12 mouse cellular contexts compared by ENCODE assay signal in the genomic region with DNA sequence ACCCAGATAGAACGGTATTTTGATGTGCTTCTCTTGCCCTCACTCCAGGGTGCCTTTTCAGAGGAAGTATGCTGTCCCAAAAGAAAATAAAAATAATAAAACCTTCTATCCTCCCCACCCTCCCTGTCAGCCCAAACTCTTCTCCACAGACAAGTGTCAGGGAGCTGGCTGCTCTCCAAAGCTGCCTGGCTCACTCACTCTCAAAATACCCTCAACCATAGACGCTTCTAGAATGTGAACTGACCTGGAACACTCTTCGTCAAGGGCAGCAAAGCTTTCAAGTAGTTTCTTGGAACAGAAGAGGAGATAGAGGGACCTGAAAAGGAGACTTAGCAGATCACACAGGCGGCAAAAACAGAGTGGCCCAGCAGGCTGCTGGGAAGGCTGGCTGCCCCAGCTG.
DNase-seq lines count a peak whose midpoint lies in the region; ATAC-seq lines count a peak whose summit lies in the region.
"Had no signal": no experiment of that assay in that cellular context is flagged by ENCODE, and none has a peak within 500 bp of the region (broad histone marks: within the 10 kb centered on the region; RNA-seq: fewer than 3 reads in every experiment).

No protein-coding gene starts in this region.

- no peak overlapping the region for H3K4me3 ChIP-seq in heart, embryonic 13.5 days
- H3K4me3 ChIP-seq: hindbrain, embryonic 15.5 days; midbrain, embryonic 12.5 days; neural tube, embryonic 15.5 days had no signal

- peak; percentile 39 for DNase-seq in adrenal gland, postnatal 25 days
- DNase-seq in adrenal gland, postnatal 4 days (ENCODE audit: low spot score in 2 of 2): no peak
- DNase-seq in left cerebral cortex, postnatal 4 days: peak; percentile 49
- no peak for DNase-seq in left cerebral cortex, postnatal 25 days (ENCODE audit: low spot score in 2 of 2)
- peak; percentile 30 to 41 for DNase-seq in kidney, postnatal 4 days
- DNase-seq: cerebellum, adult 9-10 months had no signal

- no peak; the same call in 1 of the 2 replicates for ATAC-seq in heart, embryonic 13.5 days (ENCODE audit: extremely low read depth, insufficient number of reproducible peaks, low FRiP score, low TSS enrichment)
- no peak for ATAC-seq in erythroblast, adult 5-6 weeks (replicated peaks; ENCODE audit: low FRiP score, poor library complexity, severe bottlenecking)
- ATAC-seq in frontal cortex, adult (ENCODE audit: low TSS enrichment): no peak

- peaks cover 32% of the 10 kb centered on the region for H3K4me1 ChIP-seq in heart, embryonic 13.5 days

- no peaks in the 10 kb centered on the region for H3K36me3 ChIP-seq in heart, embryonic 13.5 days
- H3K36me3 ChIP-seq: hindbrain, embryonic 15.5 days; midbrain, embryonic 12.5 days; neural tube, embryonic 15.5 days had no signal

- H3K27ac ChIP-seq in heart, embryonic 13.5 days (replicated peaks): peak overlapping the region; percentile 81
- H3K27ac ChIP-seq: hindbrain, embryonic 15.5 days; midbrain, embryonic 12.5 days; neural tube, embryonic 15.5 days had no signal

- no peaks in the 10 kb centered on the region for H3K27me3 ChIP-seq in heart, embryonic 13.5 days (replicated peaks)
- H3K27me3 ChIP-seq: hindbrain, embryonic 15.5 days; midbrain, embryonic 12.5 days; neural tube, embryonic 15.5 days had no signal

- 0 out of 2 replicates have a peak overlapping the region, but pooled peaks have one; percentile 34 for H3K9ac ChIP-seq in heart, embryonic 13.5 days
- H3K9ac ChIP-seq: hindbrain, embryonic 15.5 days; midbrain, embryonic 12.5 days; neural tube, embryonic 15.5 days had no signal

- no peaks in the 10 kb centered on the region for H3K9me3 ChIP-seq in heart, embryonic 13.5 days
- H3K9me3 ChIP-seq: hindbrain, embryonic 15.5 days; midbrain, embryonic 12.5 days; neural tube, embryonic 15.5 days had no signal

- no peak overlapping the region for H3K4me2 ChIP-seq in heart, embryonic 13.5 days
- H3K4me2 ChIP-seq: hindbrain, embryonic 15.5 days; midbrain, embryonic 12.5 days; neural tube, embryonic 15.5 days had no signal

- intact Hi-C loops in left cerebral cortex, postnatal 4 days (cut with DNase I): no loop called here
- intact Hi-C loops in left cerebral cortex, postnatal 25 days (cut with DNase I): no loop called here

- WGBS in heart, embryonic 13.5 days: 21% methylated on average over 4 of the region's 4 CpGs

Comparison
In these comparisons a context has a peak if more than half of its experiments do, and no peak if none do; other contexts are left out.
1. DNase-seq: peak in adrenal gland, postnatal 25 days (single experiment), left cerebral cortex, postnatal 4 days (single experiment) and kidney, postnatal 4 days (2 of 2); none in adrenal gland, postnatal 4 days (0 of 2) and left cerebral cortex, postnatal 25 days (0 of 2).